Mouse (Mus musculus) liver, adult 2 months (tissue): ENCODE measurements around the gene Agbl1.

Experiments
- CTCF ChIP-seq: fragments of 200-500 bp; IDR thresholded peaks from 2 replicates; pipeline ENCODE4 v1.5.1; 2011; ENCODE audit warnings: low read depth, low read length, control low read depth
- POLR2A ChIP-seq: fragments of 200-500 bp; IDR thresholded peaks from 2 replicates; pipeline ENCODE4 v1.6.1; 2011; ENCODE audit warnings: low read length, control low read depth; ENCODE audit not compliant: insufficient read depth; ENCODE audit errors: extremely low read depth

DNA sequence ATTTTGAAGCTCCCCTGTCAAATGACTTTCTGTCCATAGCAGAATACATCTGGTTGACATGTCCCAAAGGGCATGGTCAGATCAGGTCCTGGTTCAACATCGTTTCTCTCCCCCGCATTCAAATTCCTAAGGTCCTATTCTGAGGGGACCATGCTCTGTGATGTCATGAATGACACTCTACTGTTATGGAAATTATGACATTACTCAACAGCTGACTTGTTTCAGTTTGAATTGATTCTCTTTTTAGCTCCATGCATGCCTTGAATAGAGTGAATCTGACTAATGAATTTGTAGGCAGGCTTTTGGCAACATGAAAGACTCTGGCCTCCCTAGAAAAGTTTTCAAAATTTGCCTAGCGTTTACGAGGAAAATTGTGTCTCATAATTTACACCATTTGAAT, 141.6 kb downstream of the Agbl1 start:
- TF ChIP-seq CTCF (no peak), POLR2A (no peak)
